Mouse (Mus musculus): ENCODE measurements around the gene Hcn2. TPM values are rescaled to one million over a fixed set of nuclear protein-coding genes. Genes with fewer than 3 reads are reported as not detected.

The Hcn2 gene
- polyA plus RNA-seq (2016; fragmentation: Nextera tagmentation; extraction: Ambion mirVana), result 0.45 and 0.48 TPM in 2 replicates

GRCm38 (mm10) chr10:79716254-79716987 is at the start of gene Hcn2:
TSS of gene Hcn2 (plus strand) at chr10:79716634.
- peak within 1 kb of the TSS; percentile 99 for H3K4me2 ChIP-seq (replicated peaks)
- peak; percentile 39 for ATAC-seq (ENCODE audit: low FRiP score)
- H3K27ac ChIP-seq, result no peak within 1 kb of the TSS
- H3K4me3 ChIP-seq, result peak within 1 kb of the TSS; percentile 72
- 2% methylated on average over 45 of the region's 91 CpGs for WGBS
- H3K9me3 ChIP-seq (replicated peaks), result no peaks in the 10 kb centered on the region
- peak within 1 kb of the TSS; percentile 74 for H3K9ac ChIP-seq
- peaks cover 55% of the 10 kb centered on the region for H3K27me3 ChIP-seq
- H3K4me1 ChIP-seq, result peaks cover 18% of the 10 kb centered on the region
- peaks cover 8% of the 10 kb centered on the region for H3K36me3 ChIP-seq

- H3K9me3 ChIP-seq (replicated peaks), result no peaks in the 10 kb centered on the region
- H3K9ac ChIP-seq, result no peak overlapping the region
- peaks cover 1% of the 10 kb centered on the region; the same call in 1 of the 2 replicates for H3K36me3 ChIP-seq
- H3K27me3 ChIP-seq, result no peaks in the 10 kb centered on the region; the same call in 1 of the 2 replicates
- ATAC-seq (ENCODE audit: low FRiP score), result no peak
- WGBS, result 82% methylated on average over 5 of the region's 5 CpGs
- H3K4me1 ChIP-seq, result peaks cover 27% of the 10 kb centered on the region
- H3K4me3 ChIP-seq, result no peak overlapping the region
- H3K27ac ChIP-seq, result peak overlapping the region; percentile 98; the same call in 1 of the 2 replicates
- H3K4me2 ChIP-seq (replicated peaks), result peak overlapping the region; percentile 71; the same call in 1 of the 2 replicates
These were observed 48.4 kb upstream of the Hcn2 start for GRCm38 (mm10) chr10:79668076-79668475.

- Histone ChIP-seq H3K9me3 (replicated peaks) (no peaks in the 10 kb centered on the region), H3K27me3 (no peaks in the 10 kb centered on the region; the same call in 1 of the 2 replicates), H3K4me2 (replicated peaks) (peak within 1 kb of the TSS; percentile 71), H3K4me3 (peak within 1 kb of the TSS; percentile 92), H3K4me1 (peaks cover 27% of the 10 kb centered on the region), H3K36me3 (peaks cover 5% of the 10 kb centered on the region; the same call in 1 of the 2 replicates), H3K27ac (peak within 1 kb of the TSS; percentile 98), H3K9ac (peak within 1 kb of the TSS; percentile 93)
- peak; percentile 83 for ATAC-seq (ENCODE audit: low FRiP score)
- WGBS, result under 1% methylated on average over 45 of the region's 45 CpGs
These were observed 47.5 kb upstream of the Hcn2 start, which contains the start of gene Tpgs1 for GRCm38 (mm10) chr10:79668771-79669575. TSS of gene Tpgs1 (plus strand) at chr10:79669369.

- Histone ChIP-seq H3K4me1 (peaks cover 24% of the 10 kb centered on the region), H3K36me3 (peaks cover 5% of the 10 kb centered on the region; the same call in 1 of the 2 replicates), H3K4me3 (peak overlapping the region; percentile 92), H3K27ac (peak overlapping the region; percentile 98), H3K27me3 (no peaks in the 10 kb centered on the region; the same call in 1 of the 2 replicates), H3K9ac (peak overlapping the region; percentile 93), H3K4me2 (replicated peaks) (peak overlapping the region; percentile 71), H3K9me3 (replicated peaks) (no peaks in the 10 kb centered on the region)
- ATAC-seq (ENCODE audit: low FRiP score), result peak; percentile 73
- WGBS, result under 1% methylated on average over 47 of the region's 47 CpGs
These were observed 46.8 kb upstream of the Hcn2 start for GRCm38 (mm10) chr10:79669576-79670057.

- Histone ChIP-seq H3K27ac (peak overlapping the region; percentile 98), H3K9ac (peak overlapping the region; percentile 93), H3K4me1 (peaks cover 24% of the 10 kb centered on the region), H3K9me3 (replicated peaks) (no peaks in the 10 kb centered on the region), H3K4me2 (replicated peaks) (peak overlapping the region; percentile 71), H3K27me3 (no peaks in the 10 kb centered on the region; the same call in 1 of the 2 replicates), H3K4me3 (peak overlapping the region; percentile 92), H3K36me3 (peaks cover 5% of the 10 kb centered on the region; the same call in 1 of the 2 replicates)
- 37% methylated on average over 15 of the region's 15 CpGs for WGBS
- peak; percentile 36 for ATAC-seq (ENCODE audit: low FRiP score)
These were observed 46.2 kb upstream of the Hcn2 start for GRCm38 (mm10) chr10:79670071-79670888.

- Histone ChIP-seq H3K27ac (no peak overlapping the region), H3K27me3 (no peaks in the 10 kb centered on the region), H3K36me3 (peaks cover 14% of the 10 kb centered on the region; the same call in 1 of the 2 replicates), H3K4me3 (no peak overlapping the region), H3K4me1 (peaks cover 24% of the 10 kb centered on the region), H3K9ac (no peak overlapping the region), H3K9me3 (replicated peaks) (no peaks in the 10 kb centered on the region), H3K4me2 (replicated peaks) (peak overlapping the region; percentile 71; the same call in 1 of the 2 replicates)
- no peak for ATAC-seq (ENCODE audit: low FRiP score)
- 68% methylated on average over 6 of the region's 6 CpGs for WGBS
These were observed 44.9 kb upstream of the Hcn2 start for GRCm38 (mm10) chr10:79671396-79672087.

- no peak for ATAC-seq (ENCODE audit: low FRiP score)
- Histone ChIP-seq H3K4me2 (replicated peaks) (no peak overlapping the region), H3K9me3 (replicated peaks) (no peaks in the 10 kb centered on the region), H3K4me3 (no peak overlapping the region), H3K27me3 (no peaks in the 10 kb centered on the region), H3K4me1 (peaks cover 24% of the 10 kb centered on the region), H3K36me3 (peaks cover 14% of the 10 kb centered on the region; the same call in 1 of the 2 replicates), H3K9ac (no peak overlapping the region), H3K27ac (no peak overlapping the region)
- WGBS, result 55% methylated on average over 3 of the region's 3 CpGs
These were observed 44.4 kb upstream of the Hcn2 start for GRCm38 (mm10) chr10:79672088-79672455.

- 90% methylated on average over 3 of the region's 3 CpGs for whole genome bisulfite sequencing
- Histone ChIP-seq H3K27me3 (no peaks in the 10 kb centered on the region), H3K9ac (no peak overlapping the region), H3K9me3 (replicated peaks) (no peaks in the 10 kb centered on the region), H3K4me2 (replicated peaks) (no peak overlapping the region), H3K36me3 (peaks cover 14% of the 10 kb centered on the region; the same call in 1 of the 2 replicates), H3K4me1 (peaks cover 23% of the 10 kb centered on the region), H3K27ac (no peak overlapping the region), H3K4me3 (no peak overlapping the region)
- no peak for ATAC-seq (ENCODE audit: low FRiP score)
These were observed 43.4 kb upstream of the Hcn2 start for GRCm38 (mm10) chr10:79673054-79673453.

- Histone ChIP-seq H3K4me3 (no peak overlapping the region), H3K4me2 (replicated peaks) (no peak overlapping the region), H3K36me3 (peaks cover 14% of the 10 kb centered on the region; the same call in 1 of the 2 replicates), H3K4me1 (peaks cover 13% of the 10 kb centered on the region), H3K9ac (no peak overlapping the region), H3K27me3 (no peaks in the 10 kb centered on the region), H3K9me3 (replicated peaks) (no peaks in the 10 kb centered on the region), H3K27ac (no peak overlapping the region)
- 51% methylated on average over 44 of the region's 44 CpGs for WGBS
- ATAC-seq (ENCODE audit: low FRiP score), result no peak
These were observed 40.9 kb upstream of the Hcn2 start for GRCm38 (mm10) chr10:79675346-79676035.

- ATAC-seq (ENCODE audit: low FRiP score), result peak; percentile 26
- Histone ChIP-seq H3K9me3 (replicated peaks) (no peaks in the 10 kb centered on the region), H3K27ac (peak overlapping the region; percentile 81), H3K9ac (peak overlapping the region; percentile 50), H3K4me2 (replicated peaks) (peak overlapping the region; percentile 97), H3K27me3 (no peaks in the 10 kb centered on the region), H3K36me3 (peaks cover 21% of the 10 kb centered on the region), H3K4me1 (peaks cover 24% of the 10 kb centered on the region), H3K4me3 (peak overlapping the region; percentile 86)
- WGBS, result 39% methylated on average over 11 of the region's 11 CpGs
These were observed 35.6 kb upstream of the Hcn2 start for GRCm38 (mm10) chr10:79680606-79681495.

Data from hindbrain, embryonic 12.5 days (tissue).